ENCODE assay signal across 24 mouse cellular contexts in genomic region chr16:96779021-96779420, GRCm38 (mm10).
DNase-seq lines count a peak whose midpoint lies in the region; ATAC-seq and TF ChIP-seq lines count a peak whose summit lies in the region.
"Had no signal": no experiment of that assay in that cellular context is flagged by ENCODE, and none has a peak within 500 bp of the region (broad histone marks: within the 10 kb centered on the region; RNA-seq: fewer than 3 reads in every experiment).

No protein-coding gene starts in this region.

- TF ChIP-seq CTCF in brain, embryonic 14.5 days (IDR thresholded peaks at IDR 0.05; ENCODE audit: borderline replicate concordance, extremely low read depth, insufficient read depth, insufficient read length), result no peak

- WGBS in forebrain, embryonic 15.5 days, result 15% methylated on average over 5 of the region's 5 CpGs
- 7% methylated on average over 5 of the region's 5 CpGs for WGBS in midbrain, embryonic 14.5 days

- TF ChIP-seq POLR2A in brain, embryonic 14.5 days (IDR thresholded peaks at IDR 0.05; ENCODE audit: borderline replicate concordance, extremely low read depth, insufficient read depth, insufficient read length, poor library complexity, severe bottlenecking), result no peak

- H3K4me2 ChIP-seq in forebrain, embryonic 15.5 days (replicated peaks), result no peak overlapping the region
- no peak overlapping the region for H3K4me2 ChIP-seq in midbrain, embryonic 14.5 days (ENCODE audit: low read length)
- H3K4me2 ChIP-seq: limb, embryonic 12.5 days; liver, embryonic 11.5 days; neural tube, embryonic 15.5 days had no signal

- intact Hi-C loops in heart, postnatal 10 days (cut with DNase I), result no loop called here

- H3K9ac ChIP-seq in forebrain, embryonic 15.5 days (replicated peaks), result no peak overlapping the region
- no peak overlapping the region for H3K9ac ChIP-seq in midbrain, embryonic 14.5 days (replicated peaks; ENCODE audit: low read length)
- H3K9ac ChIP-seq: limb, embryonic 12.5 days; liver, postnatal 0 days; neural tube, embryonic 15.5 days had no signal

- peaks cover 8% of the 10 kb centered on the region for H3K4me1 ChIP-seq in forebrain, embryonic 15.5 days
- peaks cover 12% of the 10 kb centered on the region for H3K4me1 ChIP-seq in midbrain, embryonic 14.5 days (ENCODE audit: control insufficient read depth, insufficient read depth, low read length)
- H3K4me1 ChIP-seq: embryonic facial prominence, embryonic 10.5 days; limb, embryonic 12.5 days; neural tube, embryonic 15.5 days had no signal

- H3K27me3 ChIP-seq in forebrain, embryonic 15.5 days, result no peaks in the 10 kb centered on the region
- no peaks in the 10 kb centered on the region for H3K27me3 ChIP-seq in midbrain, embryonic 14.5 days (ENCODE audit: control insufficient read depth, insufficient read depth, low read length)
- H3K27me3 ChIP-seq: limb, embryonic 12.5 days; neural tube, embryonic 15.5 days had no signal

- peak; percentile 13 for DNase-seq in heart, adult 11 months
- DNase-seq in heart, postnatal 10 days, result no peak
- DNase-seq in brain, embryonic 14.5 days (ENCODE audit: low read depth), result peak; percentile 89
- DNase-seq in midbrain, embryonic 14.5 days, result peak; percentile 66
- no peak for DNase-seq in cerebellum, adult 9-10 months
- DNase-seq in gastrocnemius, postnatal 25 days, result no peak
- DNase-seq in frontal cortex, adult 2 months (ENCODE audit: extremely low spot score in 1 of 2, low spot score in 1 of 2), result no peak
- DNase-seq: adrenal gland, postnatal 10 days; cerebellum, adult 8-10 months; kidney, adult 8-10 months; kidney, postnatal 10 days; liver, postnatal 0 days; lung, postnatal 10 days; right cerebral cortex, adult 18-20 months; right cerebral cortex, postnatal 4 days; thymus, adult 2 months; thymus, postnatal 4 days had no signal

- no peaks in the 10 kb centered on the region for H3K36me3 ChIP-seq in forebrain, embryonic 15.5 days
- H3K36me3 ChIP-seq in midbrain, embryonic 14.5 days (ENCODE audit: control insufficient read depth, insufficient read depth, low read length), result no peaks in the 10 kb centered on the region
- H3K36me3 ChIP-seq: embryonic facial prominence, embryonic 10.5 days; limb, embryonic 12.5 days; neural tube, embryonic 15.5 days had no signal

- peak overlapping the region; percentile 57 for H3K27ac ChIP-seq in forebrain, embryonic 15.5 days (replicated peaks)
- peak overlapping the region; percentile 53 for H3K27ac ChIP-seq in midbrain, embryonic 14.5 days (replicated peaks; ENCODE audit: low read depth, low read length)
- H3K27ac ChIP-seq: embryonic facial prominence, embryonic 10.5 days; limb, embryonic 12.5 days; neural tube, embryonic 15.5 days; stomach, postnatal 0 days had no signal

- H3K4me3 ChIP-seq in forebrain, embryonic 15.5 days, result no peak overlapping the region
- H3K4me3 ChIP-seq in midbrain, embryonic 14.5 days (replicated peaks; ENCODE audit: low read depth, low read length), result no peak overlapping the region
- H3K4me3 ChIP-seq: embryonic facial prominence, embryonic 10.5 days; limb, embryonic 12.5 days; neural tube, embryonic 15.5 days had no signal

- peak; percentile 81 for ATAC-seq in forebrain, embryonic 15.5 days (replicated peaks)
- ATAC-seq in midbrain, embryonic 14.5 days (ENCODE audit: low FRiP score, low TSS enrichment), result peak; percentile 68; the same call in 1 of the 2 replicates
- ATAC-seq: inflammation-experienced regulatory T-cells, adult 6 months; liver, postnatal 0 days had no signal

- no peaks in the 10 kb centered on the region for H3K9me3 ChIP-seq in forebrain, embryonic 15.5 days
- no peaks in the 10 kb centered on the region for H3K9me3 ChIP-seq in midbrain, embryonic 14.5 days (ENCODE audit: control insufficient read depth, low read length)
- H3K9me3 ChIP-seq: embryonic facial prominence, embryonic 10.5 days; limb, embryonic 12.5 days; neural tube, embryonic 15.5 days had no signal

Comparison
In these comparisons a context has a peak if more than half of its experiments do, and no peak if none do; other contexts are left out.
1. DNase-seq: peak in heart, adult 11 months (single experiment), brain, embryonic 14.5 days (single experiment) and midbrain, embryonic 14.5 days (single experiment); none in heart, postnatal 10 days (0 of 2), cerebellum, adult 9-10 months (single experiment), gastrocnemius, postnatal 25 days (single experiment) and frontal cortex, adult 2 months (0 of 2).